Mouse (Mus musculus) thymus, adult 2 months (tissue): ENCODE results near the gene Bahcc1.

Experiments
- CTCF ChIP-seq: fragments of 200-500 bp; IDR thresholded peaks from 2 replicates; pipeline ENCODE4 v1.5.1; 2012; ENCODE audit warnings: mild to moderate bottlenecking, control low read depth, low read length, moderate library complexity, borderline replicate concordance; ENCODE audit not compliant: control insufficient read depth, poor library complexity, insufficient read depth; ENCODE audit errors: extremely low read depth
- POLR2A ChIP-seq: fragments of 200-500 bp; IDR thresholded peaks from 2 replicates; pipeline ENCODE4 v1.6.1; 2012; ENCODE audit warnings: mild to moderate bottlenecking, low read length, control low read depth, moderate library complexity; ENCODE audit not compliant: control insufficient read depth, poor library complexity, insufficient read depth; ENCODE audit errors: extremely low read depth

- TF ChIP-seq POLR2A = no peak
- no peak for TF ChIP-seq CTCF
Measured at GRCm38 (mm10) chr11:120289644-120290043, 56.9 kb downstream of the Bahcc1 start.
